Mouse (Mus musculus) midbrain, embryonic 14.5 days (tissue): ENCODE results near the gene Pik3c2a. TPM values are rescaled to one million over a fixed set of nuclear protein-coding genes. Genes with fewer than 3 reads are reported as not detected.

Experiments used
- ATAC-seq: fragments of 200-750 bp; cut with Nextera tagmentation; 2 replicates; pipeline ENCODE4 v1.8.0; 2017; ENCODE audit warnings: moderate number of reproducible peaks, moderate library complexity; ENCODE audit not compliant: low FRiP score, low TSS enrichment
- DNase-seq: peaks from one replicate; pipeline ENCODE4 v3.0.0-alpha.2; 2015
- H3K27ac ChIP-seq: fragments of 300-500 bp; sonication (generic); replicated peaks from 2 replicates; pipeline ENCODE4 v1.5.1; 2014; ENCODE audit warnings: mild to moderate bottlenecking, low read depth, low read length, moderate library complexity
- H3K27me3 ChIP-seq: fragments of 300-500 bp; sonication (generic); 2 replicates; pipeline ENCODE4 v1.6.1; 2014; ENCODE audit warnings: low read length, control low read depth, mixed read lengths; ENCODE audit not compliant: control insufficient read depth, insufficient read depth
- H3K36me3 ChIP-seq: fragments of 300-500 bp; sonication (generic); 2 replicates; pipeline ENCODE4 v1.6.1; 2014; ENCODE audit warnings: low read length, control low read depth; ENCODE audit not compliant: control insufficient read depth, insufficient read depth
- H3K4me1 ChIP-seq: fragments of 300-500 bp; sonication (generic); 2 replicates; pipeline ENCODE4 v1.6.1; 2014; ENCODE audit warnings: mild to moderate bottlenecking, antibody characterized with exemption, low read length, control low read depth; ENCODE audit not compliant: control insufficient read depth, insufficient read depth
- H3K4me2 ChIP-seq: fragments of 300-500 bp; sonication (generic); 2 replicates; pipeline ENCODE4 v1.6.1; 2014; ENCODE audit warnings: mild to moderate bottlenecking, low read length, moderate library complexity
- H3K4me3 ChIP-seq: fragments of 300-500 bp; sonication (generic); replicated peaks from 2 replicates; pipeline ENCODE4 v1.5.1; 2014; ENCODE audit warnings: low read depth, low read length
- H3K9ac ChIP-seq: fragments of 300-500 bp; sonication (generic); replicated peaks from 2 replicates; pipeline ENCODE4 v1.6.1; 2014; ENCODE audit warnings: mild to moderate bottlenecking, low read length, moderate library complexity
- H3K9me3 ChIP-seq: fragments of 300-500 bp; sonication (generic); 2 replicates; pipeline ENCODE4 v1.6.1; 2016; ENCODE audit warnings: low read length, control low read depth, mixed read lengths; ENCODE audit not compliant: control insufficient read depth
- WGBS: fragments of 180-500 bp; shearing (Covaris S2); extraction: QIAGEN DNeasy Blood & Tissue Kit; methylation state at CpG from one replicate; pipeline ENCODE4 v1.1.7; 2014; 5-methylcytosine and 5-hydroxymethylcytosine counted together
- polyA plus RNA-seq: library from polyadenylated mRNA; unstranded; fragments of >200 nt; fragmentation: Nextera tagmentation; extraction: Ambion mirVana; gene quantifications from 2 replicates; pipeline ENCODE4 v1.2.1, GENCODE M21; 2014

Pik3c2a gene
- polyA plus RNA-seq, 1 experiment from 2014 or later = 17.4 TPM

GRCm38 (mm10) chr7:116298851-116299250 lies 144.4 kb downstream of the Pik3c2a start:
- Histone ChIP-seq H3K27me3 (no peaks in the 10 kb centered on the region), H3K4me2 (no peak overlapping the region), H3K9ac (no peak overlapping the region), H3K27ac (no peak overlapping the region), H3K4me3 (no peak overlapping the region), H3K4me1 (no peaks in the 10 kb centered on the region), H3K36me3 (no peaks in the 10 kb centered on the region), H3K9me3 (no peaks in the 10 kb centered on the region)
- ATAC-seq (no peak), DNase-seq (no peak)
- WGBS = 92% methylated on average over 2 of the region's 2 CpGs

DNA sequence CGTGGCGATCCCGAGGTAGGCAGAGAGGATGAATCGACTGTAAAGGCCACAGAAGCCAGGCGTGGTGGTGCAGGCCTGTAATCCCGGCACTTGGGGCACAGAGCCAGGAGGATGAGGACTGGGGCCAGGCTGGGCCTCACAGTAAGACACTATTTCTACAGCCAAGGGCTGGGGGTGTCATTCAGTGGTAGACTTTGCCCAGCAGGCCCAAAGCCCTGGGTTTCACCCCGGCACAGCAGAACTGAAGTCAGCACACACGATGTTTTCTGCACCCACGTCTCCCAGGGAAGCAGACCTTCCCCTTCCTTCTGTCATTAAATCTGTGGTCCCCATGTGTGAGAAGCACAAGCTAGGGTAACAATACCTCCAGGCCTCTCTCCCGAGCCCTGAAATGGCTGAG lies 144.9 kb downstream of the Pik3c2a start:
- Histone ChIP-seq H3K27ac (no peak overlapping the region), H3K4me1 (no peaks in the 10 kb centered on the region), H3K27me3 (no peaks in the 10 kb centered on the region), H3K9ac (no peak overlapping the region), H3K4me2 (no peak overlapping the region), H3K36me3 (no peaks in the 10 kb centered on the region), H3K9me3 (no peaks in the 10 kb centered on the region), H3K4me3 (no peak overlapping the region)
- 77% methylated on average over 10 of the region's 10 CpGs for WGBS
- ATAC-seq (no peak), DNase-seq (no peak)

DNA sequence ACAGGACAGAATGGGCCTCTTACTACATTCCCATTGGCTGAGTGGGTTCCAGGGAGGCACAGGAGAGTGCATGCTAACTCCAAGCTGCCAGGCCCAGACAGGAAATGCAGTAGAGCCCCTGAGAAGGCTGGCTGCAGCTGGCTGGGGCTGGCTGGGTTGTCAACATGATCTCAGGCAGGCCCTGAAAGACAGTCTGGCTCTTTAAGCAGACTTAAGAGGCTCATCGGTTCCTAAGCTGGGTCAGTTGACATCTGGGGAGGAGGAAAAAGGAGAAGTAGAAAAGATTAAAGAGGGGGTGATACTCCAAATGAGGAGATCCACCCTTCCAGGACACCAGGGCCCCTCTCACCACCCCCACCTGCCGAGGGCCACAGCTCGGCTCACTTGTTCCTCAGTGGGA lies 148.3 kb downstream of the Pik3c2a start:
- no peak overlapping the region for H3K27ac ChIP-seq
- no peak overlapping the region for H3K4me2 ChIP-seq
- H3K36me3 ChIP-seq = no peaks in the 10 kb centered on the region
- no peak overlapping the region for H3K4me3 ChIP-seq
- H3K9ac ChIP-seq = no peak overlapping the region
- H3K27me3 ChIP-seq = no peaks in the 10 kb centered on the region
- ATAC-seq = no peak
- 41% methylated on average over 3 of the region's 3 CpGs for WGBS
- H3K4me1 ChIP-seq = no peaks in the 10 kb centered on the region
- no peak for DNase-seq
- H3K9me3 ChIP-seq = no peaks in the 10 kb centered on the region

DNA sequence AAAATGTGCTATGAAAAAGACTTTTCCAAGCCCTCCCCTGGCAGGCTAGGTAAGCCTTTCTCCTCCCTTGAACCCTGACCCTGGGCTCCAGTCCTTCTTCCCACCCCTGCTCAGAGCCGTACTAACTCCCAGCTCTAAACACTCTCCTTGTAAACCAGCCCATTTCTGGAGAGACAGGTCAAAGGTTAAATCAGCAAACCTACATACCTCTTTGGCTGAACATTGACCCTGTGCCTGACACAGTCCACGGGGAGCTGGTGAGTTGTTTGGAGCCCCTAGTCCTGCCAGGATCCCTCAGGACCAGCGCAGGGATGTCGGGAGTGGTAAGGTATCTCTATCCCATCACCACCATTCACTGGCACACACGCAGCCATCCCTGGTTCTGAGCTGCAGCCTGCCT lies 150.9 kb downstream of the Pik3c2a start:
- no peak overlapping the region for H3K4me3 ChIP-seq
- 51% methylated on average over 5 of the region's 5 CpGs for WGBS
- no peaks in the 10 kb centered on the region for H3K9me3 ChIP-seq
- no peaks in the 10 kb centered on the region for H3K4me1 ChIP-seq
- no peak overlapping the region for H3K9ac ChIP-seq
- no peak for ATAC-seq
- no peaks in the 10 kb centered on the region for H3K27me3 ChIP-seq
- H3K4me2 ChIP-seq = no peak overlapping the region
- no peak overlapping the region for H3K27ac ChIP-seq
- no peak for DNase-seq
- H3K36me3 ChIP-seq = no peaks in the 10 kb centered on the region

DNA sequence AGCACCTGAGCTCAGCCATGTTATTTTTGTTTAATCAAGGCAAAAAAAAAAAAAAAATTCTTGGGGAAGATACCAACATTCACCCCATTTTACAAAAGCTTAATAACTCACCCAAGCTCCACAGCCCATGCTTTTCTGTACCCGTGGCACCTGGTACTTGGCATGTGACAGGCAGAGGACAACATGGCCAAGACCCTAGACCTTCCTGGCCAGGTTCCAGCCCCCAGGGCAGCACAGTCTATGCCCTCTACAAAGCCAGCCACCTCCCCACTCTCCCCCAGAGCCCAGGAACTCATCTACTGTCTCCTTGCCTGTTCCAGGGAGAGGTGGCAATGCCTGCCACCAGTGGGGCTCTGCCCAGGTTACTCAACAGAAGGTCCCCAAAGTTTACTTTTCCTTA lies 152.7 kb downstream of the Pik3c2a start:
- WGBS = 85% methylated on average over 1 of the region's 1 CpGs

GRCm38 (mm10) chr7:116288996-116289395 lies 154.3 kb downstream of the Pik3c2a start:
- H3K36me3 ChIP-seq = no peaks in the 10 kb centered on the region
- no peak overlapping the region for H3K4me3 ChIP-seq
- no peak for DNase-seq
- whole genome bisulfite sequencing = 89% methylated on average over 3 of the region's 3 CpGs
- ATAC-seq = no peak
- H3K27me3 ChIP-seq = no peaks in the 10 kb centered on the region
- H3K9ac ChIP-seq = no peak overlapping the region
- H3K27ac ChIP-seq = no peak overlapping the region
- H3K9me3 ChIP-seq = no peaks in the 10 kb centered on the region
- H3K4me1 ChIP-seq = peaks cover 3% of the 10 kb centered on the region; the same call in 1 of the 2 replicates
- no peak overlapping the region for H3K4me2 ChIP-seq

More for the DNA sequence above, 152.7 kb downstream of the Pik3c2a start:
- Histone ChIP-seq H3K9me3 (no peaks in the 10 kb centered on the region), H3K9ac (no peak overlapping the region), H3K27me3 (no peaks in the 10 kb centered on the region), H3K27ac (no peak overlapping the region), H3K4me2 (no peak overlapping the region), H3K4me3 (no peak overlapping the region), H3K4me1 (peaks cover 3% of the 10 kb centered on the region; the same call in 1 of the 2 replicates), H3K36me3 (no peaks in the 10 kb centered on the region)
- DNase-seq = no peak
- ATAC-seq = no peak

- H3K4me1 ChIP-seq = peaks cover 11% of the 10 kb centered on the region
- WGBS = 85% methylated on average over 5 of the region's 5 CpGs
Measured at GRCm38 (mm10) chr7:116287959-116288358, 155.3 kb downstream of the Pik3c2a start.

More at GRCm38 (mm10) chr7:116287959-116288358, 155.3 kb downstream of the Pik3c2a start:
- no peak overlapping the region for H3K4me3 ChIP-seq
- no peaks in the 10 kb centered on the region for H3K36me3 ChIP-seq
- ATAC-seq (no peak), DNase-seq (no peak)
- H3K9me3 ChIP-seq = no peaks in the 10 kb centered on the region
- no peaks in the 10 kb centered on the region for H3K27me3 ChIP-seq
- no peak overlapping the region for H3K4me2 ChIP-seq
- H3K27ac ChIP-seq = no peak overlapping the region
- no peak overlapping the region for H3K9ac ChIP-seq

Other genes with a start within 250 kb of the Pik3c2a start
- gene Plekha7, start 135.1 kb downstream of the Pik3c2a start, polyA plus RNA-seq = 7.0 and 8.6 TPM in 2 replicates
- gene Rps13, start 109.3 kb downstream of the Pik3c2a start, polyA plus RNA-seq = 533 and 622 TPM in 2 replicates
- gene Nucb2, start 60.9 kb upstream of the Pik3c2a start, polyA plus RNA-seq = 25.9 and 30.2 TPM in 2 replicates